Mouse (Mus musculus) MEL (cell line): ENCODE results near the gene Emd.

Source experiments
- CTCF ChIP-seq, 3 experiments: IDR thresholded peaks in 2 of 3; conservative IDR thresholded peaks in 1 of 3; 2 replicates each; pipeline ENCODE4 v1.5.1; 2011 to 2012; ENCODE audit warnings: low read length in 3 of 3, low read depth in 2 of 3, mild to moderate bottlenecking in 2 of 3, improper control_type of control experiment in 1 of 3, inconsistent platforms in 1 of 3, mixed read lengths in 1 of 3, moderate library complexity in 1 of 3; ENCODE audit not compliant: control insufficient read depth in 1 of 3, insufficient read depth in 1 of 3, poor library complexity in 1 of 3, severe bottlenecking in 1 of 3
- ETS1 ChIP-seq: IDR thresholded peaks from 2 replicates; pipeline ENCODE4 v1.6.1; 2012; ENCODE audit warnings: low read depth, mild to moderate bottlenecking, inconsistent platforms, low read length, improper control_type of control experiment, moderate library complexity
- GABPA ChIP-seq: IDR thresholded peaks from 2 replicates; pipeline ENCODE4 v1.6.1; 2012; ENCODE audit warnings: low read depth, mild to moderate bottlenecking, inconsistent platforms, low read length, improper control_type of control experiment, moderate library complexity
- MEF2A ChIP-seq: IDR thresholded peaks from 2 replicates; pipeline ENCODE4 v1.6.1; 2014; ENCODE audit warnings: low read depth, mild to moderate bottlenecking, inconsistent platforms, low read length, improper control_type of control experiment; ENCODE audit not compliant: poor library complexity, insufficient replicate concordance, severe bottlenecking; ENCODE audit errors: extremely low read depth
- POLR2A ChIP-seq, 2 experiments: IDR thresholded peaks; 2 replicates each; pipeline ENCODE4 v1.6.1; 2011 to 2012; ENCODE audit warnings: low read length in 2 of 2, mild to moderate bottlenecking in 2 of 2, control low read depth in 1 of 2, improper control_type of control experiment in 1 of 2, low read depth in 1 of 2, moderate library complexity in 1 of 2; ENCODE audit not compliant: control insufficient read depth in 1 of 2, insufficient read depth in 1 of 2, poor library complexity in 1 of 2
- ZC3H11A ChIP-seq: IDR thresholded peaks from 2 replicates; pipeline ENCODE4 v1.6.1; 2012; ENCODE audit warnings: low read depth, mild to moderate bottlenecking, inconsistent platforms, low read length, improper control_type of control experiment
- ZKSCAN1 ChIP-seq: IDR thresholded peaks from 2 replicates; pipeline ENCODE4 v1.6.1; 2012; ENCODE audit warnings: low read depth, mild to moderate bottlenecking, inconsistent platforms, low read length, improper control_type of control experiment, moderate library complexity
- ZNF384 ChIP-seq: IDR thresholded peaks from 2 replicates; pipeline ENCODE4 v1.6.1; 2012; ENCODE audit warnings: low read depth, mild to moderate bottlenecking, inconsistent platforms, low read length, improper control_type of control experiment

GRCm38 (mm10) chrX:74243807-74244206 lies 10.7 kb upstream of the Emd start:
- TF ChIP-seq MEF2A (no peak), ZC3H11A (no peak), ETS1 (peak; percentile 66), ZKSCAN1 (no peak), CTCF (IDR thresholded peaks at IDR 0.05 in 2 of 3, conservative IDR thresholded peaks at IDR 0.05 in 1 of 3; ENCODE audit: control insufficient read depth in 1 of 3, insufficient read depth in 1 of 3, low read depth in 2 of 3, low read length in 3 of 3, poor library complexity in 1 of 3, severe bottlenecking in 1 of 3) (no peak), ZNF384 (no peak), GABPA (no peak), POLR2A (IDR thresholded peaks at IDR 0.05; ENCODE audit: control insufficient read depth in 1 of 2, insufficient read depth in 1 of 2, low read depth in 1 of 2, low read length in 2 of 2, poor library complexity in 1 of 2) (peak in 1 of 2 experiments; percentile 34; a peak in 1 of 4 replicates)
